Mouse (Mus musculus): ENCODE data around the gene U2af1l4.

Gene U2af1l4

DNA sequence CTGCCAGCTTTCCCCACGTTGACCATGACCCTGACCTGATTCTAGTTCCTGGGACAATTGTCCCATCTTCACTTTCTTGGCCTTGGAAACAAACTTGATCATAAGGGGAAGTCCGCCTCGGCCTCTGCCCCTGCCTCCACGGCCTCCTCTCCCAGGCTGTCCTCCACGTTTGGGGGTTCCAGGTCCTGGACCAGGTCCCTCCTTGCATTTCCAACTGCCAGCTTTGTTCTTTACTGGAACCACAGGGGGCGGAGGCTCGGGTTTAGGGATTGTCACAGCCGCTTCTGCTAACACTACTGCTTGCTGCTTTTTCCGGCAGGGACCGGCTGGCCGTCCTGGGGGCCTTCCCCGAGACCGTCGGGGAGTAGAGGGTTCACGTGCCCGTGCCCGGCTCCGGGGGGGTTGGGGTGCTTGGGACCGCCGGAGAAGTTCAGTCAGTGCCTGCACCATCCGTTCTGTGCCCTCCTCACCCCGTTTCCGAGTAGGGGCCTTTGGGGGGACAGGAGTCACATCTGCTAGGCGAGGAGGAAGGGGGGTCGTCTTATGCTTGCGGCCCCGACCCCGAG, 23.4 kb downstream of the U2af1l4 start:
- in situ Hi-C loops (cut with MseI, MboI) = no loop called here

DNA sequence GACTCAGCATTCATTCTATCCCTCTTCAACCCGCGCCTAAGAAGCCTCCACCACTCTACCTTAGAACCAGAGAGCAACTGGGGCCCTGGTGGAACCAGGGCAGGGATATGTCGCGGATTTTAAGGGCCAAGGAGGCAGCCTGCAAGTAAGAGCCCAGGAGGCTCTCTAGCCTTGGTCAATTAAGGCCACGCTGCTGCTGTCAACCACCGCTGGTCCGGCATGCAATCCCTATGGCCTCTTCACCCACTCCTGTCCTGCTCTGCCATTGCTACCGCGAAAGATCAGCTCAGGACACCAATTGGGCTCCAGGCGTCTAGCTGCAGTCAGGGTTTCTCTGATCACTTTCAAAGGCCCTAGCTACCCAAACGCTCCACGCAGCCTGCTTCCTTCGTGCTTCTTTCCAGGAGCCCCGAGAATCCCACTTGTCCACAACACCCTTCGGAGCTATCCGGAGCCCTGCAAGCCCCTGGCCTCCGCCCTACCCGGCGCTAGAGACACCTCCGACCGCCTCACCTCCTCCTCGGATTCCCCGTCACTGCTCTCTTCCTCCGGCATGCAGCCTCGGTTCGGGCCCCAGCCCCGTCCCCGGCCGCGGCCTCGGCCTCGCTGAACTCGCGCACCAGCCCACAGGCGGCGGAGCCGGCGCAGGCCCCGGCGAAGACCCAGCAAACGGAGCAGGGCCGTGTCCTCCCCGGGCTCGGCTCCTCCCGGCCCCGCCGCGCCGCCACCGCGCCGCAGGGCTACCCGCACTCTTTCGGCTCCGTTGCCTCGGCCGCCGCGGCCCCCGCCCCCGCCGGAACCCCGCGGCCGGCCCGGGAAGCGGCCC, 25.0 kb downstream of the U2af1l4 start:
- in situ Hi-C loops (cut with MseI, MboI) = no loop called here

DNA sequence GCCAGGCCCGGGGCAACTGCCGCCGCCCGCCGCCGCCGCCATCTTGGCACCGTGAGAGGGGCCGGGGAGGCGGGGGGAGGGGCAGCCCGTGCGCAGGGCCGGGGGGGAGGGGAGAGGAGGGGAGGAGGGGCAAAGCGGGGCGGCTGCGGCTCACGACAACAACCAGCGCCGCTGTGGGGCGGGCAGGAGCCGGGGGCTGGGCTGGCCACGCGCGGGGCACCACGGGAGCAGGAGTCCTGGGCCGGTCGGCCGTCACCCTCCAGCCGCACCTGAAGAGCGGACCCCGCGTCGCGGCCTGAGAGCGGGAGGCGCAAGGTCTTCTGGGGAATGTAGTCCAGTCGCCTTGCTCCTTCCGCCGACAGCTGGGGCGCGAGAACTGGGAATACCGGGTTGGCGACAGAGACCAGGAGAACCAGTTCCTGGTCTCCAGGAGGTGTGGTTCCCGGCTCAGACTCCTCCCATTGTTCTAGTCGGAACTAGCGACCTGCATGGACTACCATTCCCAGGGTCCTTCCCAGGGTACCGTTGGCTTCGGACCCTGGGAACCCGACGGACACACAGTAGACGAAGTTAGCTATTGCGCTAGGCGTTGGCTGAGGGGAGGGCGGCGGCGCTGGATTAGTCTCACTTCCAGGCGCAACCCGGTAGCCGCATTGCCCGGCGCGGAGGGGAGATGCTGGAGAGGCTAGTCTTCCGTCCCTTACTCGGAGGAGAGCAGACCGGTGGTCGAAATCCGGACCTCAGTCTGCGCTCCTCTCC, 25.8 kb downstream of the U2af1l4 start, which contains the start of gene Kmt2b:
Gene Kmt2b, minus strand, starts transcription at position 51 of the 759 bp plus-strand sequence.
- in situ Hi-C loops (cut with MseI, MboI) = no loop called here

GRCm38 (mm10) chr7:30589435-30590301, 26.6 kb downstream of the U2af1l4 start:
- in situ Hi-C loops (cut with MseI, MboI) = no loop called here

DNA sequence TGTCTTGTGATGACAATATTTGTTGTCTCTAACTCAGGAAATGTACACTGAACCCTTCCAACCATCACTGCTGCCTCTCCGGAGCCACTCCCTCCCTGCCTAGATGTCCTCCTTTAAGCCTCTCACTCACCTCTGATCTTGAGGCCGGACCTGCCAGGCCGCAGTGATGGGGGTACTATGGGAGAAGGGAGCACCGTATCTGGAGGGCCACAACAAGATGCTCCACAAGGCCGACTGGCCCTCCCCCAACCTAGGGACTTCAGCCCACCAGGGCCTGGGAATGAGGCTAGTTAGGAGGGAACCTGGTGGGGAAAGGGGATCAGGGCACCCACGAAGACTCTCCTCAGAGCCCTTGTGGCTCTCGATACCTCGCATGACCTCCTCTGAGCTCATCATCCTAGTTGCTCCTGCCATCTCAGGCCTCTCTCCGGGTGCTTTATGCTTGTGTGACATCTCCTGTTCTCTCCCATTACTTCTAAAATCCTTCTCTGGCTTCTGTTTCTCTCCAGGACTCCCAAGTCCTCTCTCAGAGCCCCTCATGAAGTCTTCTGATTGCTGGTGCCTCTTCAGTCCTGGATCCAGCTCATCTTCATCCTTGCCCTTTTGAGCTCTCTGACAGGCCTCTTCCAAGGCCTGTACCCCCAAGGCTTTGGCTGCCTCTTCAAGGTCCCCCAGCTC, 28.0 kb downstream of the U2af1l4 start:
- in situ Hi-C loops (cut with MseI, MboI) = no loop called here

DNA sequence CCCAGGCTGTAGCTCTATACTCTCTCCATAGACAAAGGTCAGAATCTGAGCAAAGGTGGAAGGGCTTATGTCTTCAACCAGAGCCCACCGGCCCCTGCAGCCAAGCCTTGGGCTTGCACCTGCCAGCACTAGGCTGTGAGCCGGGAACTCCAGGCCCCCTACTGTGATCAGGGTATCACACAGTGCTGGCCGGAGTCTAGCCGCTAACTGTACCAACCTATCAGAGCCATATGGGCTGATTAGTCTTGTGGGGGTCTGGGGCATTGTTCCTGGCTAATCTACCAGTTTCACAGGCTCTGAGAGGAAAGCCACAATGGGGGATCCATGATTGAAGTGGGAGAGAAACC, 28.5 kb downstream of the U2af1l4 start:
- in situ Hi-C loops (cut with MseI, MboI) = no loop called here

GRCm38 (mm10) chr7:30592772-30593423, 29.8 kb downstream of the U2af1l4 start:
- in situ Hi-C loops (cut with MseI, MboI) = no loop called here

DNA sequence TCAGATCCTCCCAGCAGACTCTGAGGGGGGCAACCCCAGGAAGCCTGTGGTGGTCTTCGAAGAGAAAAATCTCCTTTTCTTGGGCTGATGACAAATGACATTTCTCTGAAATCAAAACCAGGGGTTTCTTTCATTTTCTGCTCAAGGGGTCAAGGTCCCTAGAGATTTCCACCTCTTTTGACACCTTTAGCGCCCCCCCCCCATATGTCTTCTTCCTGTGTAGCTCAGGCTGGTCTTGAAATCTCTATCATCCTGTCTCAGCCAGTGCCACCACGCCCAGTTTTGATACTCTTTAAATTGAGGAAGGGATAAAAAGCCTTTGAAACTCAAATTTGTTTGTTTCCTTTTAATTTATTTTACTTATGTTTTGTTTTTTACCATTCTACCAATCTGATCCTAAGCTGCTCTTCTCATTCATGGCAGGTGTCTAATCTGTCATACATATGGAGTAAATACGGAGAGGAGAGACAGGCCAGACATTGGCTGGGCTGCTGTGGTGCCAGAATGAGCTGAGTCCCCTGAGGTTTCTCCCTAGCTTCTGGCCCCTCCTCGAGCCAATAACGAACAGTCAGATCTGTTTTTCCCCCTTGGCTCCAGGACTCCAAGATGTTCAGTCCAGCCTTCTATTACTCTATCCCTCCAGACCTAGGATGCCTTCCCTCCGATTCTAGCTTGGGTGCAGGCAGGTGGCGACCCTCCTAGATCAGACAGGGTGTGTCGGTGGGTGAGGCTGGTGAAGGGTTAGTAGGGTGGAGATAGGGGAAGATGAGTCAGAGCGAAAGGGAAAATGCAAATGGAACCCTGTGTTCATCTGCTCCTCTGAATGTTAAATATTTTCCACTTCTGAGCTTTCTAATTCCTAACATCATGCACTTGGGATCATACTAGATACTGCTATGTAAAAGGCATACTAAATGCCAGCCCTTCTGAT, 30.7 kb downstream of the U2af1l4 start:
- in situ Hi-C loops (cut with MseI, MboI) = no loop called here

- in situ Hi-C loops (cut with MseI, MboI) = no loop called here
Measured at GRCm38 (mm10) chr7:30594510-30595024, 31.5 kb downstream of the U2af1l4 start.

- in situ Hi-C loops (cut with MseI, MboI) = no loop called here
Measured at GRCm38 (mm10) chr7:30596093-30596492, 33.0 kb downstream of the U2af1l4 start.

- in situ Hi-C loops (cut with MseI, MboI) = no loop called here
Measured at GRCm38 (mm10) chr7:30596811-30597210, 33.7 kb downstream of the U2af1l4 start.

DNA sequence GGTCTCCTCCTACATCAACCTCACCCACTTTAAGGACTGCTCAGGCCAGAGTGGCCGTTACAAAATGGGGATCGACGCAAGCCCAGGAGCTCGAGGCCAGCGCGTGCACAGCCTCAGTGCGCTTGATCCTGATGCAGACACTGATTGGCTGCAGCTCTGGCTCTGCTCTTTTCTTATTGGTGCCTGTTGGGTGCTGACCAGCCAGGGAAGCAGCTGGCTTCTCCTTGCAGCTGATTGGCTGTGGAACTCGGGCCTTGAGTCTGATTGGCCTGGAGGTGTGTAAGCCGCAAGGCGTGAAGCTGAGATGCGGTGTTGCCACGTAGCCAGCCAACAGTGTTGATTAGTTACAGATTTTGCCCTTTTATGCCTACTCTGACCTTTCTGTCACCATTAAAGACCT, 35.7 kb downstream of the U2af1l4 start, which contains the start of gene Zbtb32:
Gene Zbtb32, minus strand, starts transcription at position 124 of the 400 bp plus-strand sequence.
- in situ Hi-C loops (cut with MseI, MboI) = no loop called here

- in situ Hi-C loops (cut with MseI, MboI) = no loop called here
Measured at GRCm38 (mm10) chr7:30599933-30600353, 36.8 kb downstream of the U2af1l4 start.

DNA sequence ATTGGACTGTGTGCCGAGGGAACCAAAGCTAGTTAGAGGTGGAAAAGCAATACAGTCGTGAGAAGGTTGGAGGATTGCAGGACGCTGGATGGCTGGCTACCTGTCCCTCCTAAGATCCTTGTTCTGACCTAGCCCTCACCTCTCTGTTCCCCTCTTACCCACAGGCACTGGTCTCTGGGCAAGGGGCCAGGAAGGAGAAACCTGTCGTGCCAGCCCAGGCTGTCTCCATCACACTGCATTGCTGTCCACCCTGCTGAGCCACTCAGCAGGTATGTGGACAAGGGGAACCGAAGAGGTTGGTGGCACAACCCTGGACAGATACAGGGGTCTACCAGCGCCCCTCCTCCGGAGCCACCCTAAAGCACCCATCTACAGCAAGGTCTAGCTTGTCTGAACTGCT, 37.5 kb downstream of the U2af1l4 start:
- in situ Hi-C loops (cut with MseI, MboI) = no loop called here

DNA sequence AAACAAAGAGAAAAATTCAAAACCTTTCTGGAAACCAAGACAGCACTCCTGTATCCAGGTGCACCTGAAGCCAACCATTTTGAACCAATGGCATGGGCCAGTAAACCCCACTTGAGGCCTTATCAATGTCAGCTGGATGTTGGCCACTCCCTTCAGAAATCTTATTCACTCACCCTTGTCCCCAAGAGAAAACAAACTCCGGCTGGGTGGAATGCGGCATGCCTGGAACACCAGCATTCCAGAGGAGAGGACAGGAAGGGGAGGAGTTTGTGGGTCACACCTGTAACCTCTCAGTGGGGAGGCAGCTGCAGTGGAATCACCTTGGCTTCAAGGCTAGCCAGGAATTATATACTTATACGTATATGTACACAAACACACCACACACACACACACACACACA, 39.5 kb downstream of the U2af1l4 start:
- in situ Hi-C loops (cut with MseI, MboI) = no loop called here

GRCm38 (mm10) chr7:30604424-30604823, 41.3 kb downstream of the U2af1l4 start:
- in situ Hi-C loops (cut with MseI, MboI) = no loop called here

DNA sequence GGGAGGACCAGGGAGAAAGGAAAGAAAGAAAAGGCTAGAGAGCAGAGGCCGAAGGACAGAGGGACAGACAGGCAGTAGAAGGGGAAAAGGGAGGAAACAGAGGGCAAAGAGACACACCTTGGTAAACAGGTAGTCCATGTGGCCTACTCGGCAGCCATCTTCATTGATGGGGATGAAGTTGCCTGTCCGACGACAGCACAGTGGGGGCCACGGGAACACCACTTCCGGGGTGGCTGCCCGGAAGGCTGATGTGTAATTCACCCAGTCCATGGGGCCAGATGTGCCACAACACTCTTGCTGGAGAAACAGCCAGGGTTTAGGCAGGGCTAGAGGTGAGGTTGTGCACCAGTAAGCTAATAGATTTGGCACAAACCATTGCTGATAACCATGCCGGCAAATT, 41.8 kb downstream of the U2af1l4 start:
- in situ Hi-C loops (cut with MseI, MboI) = no loop called here

- in situ Hi-C loops (cut with MseI, MboI) = no loop called here
Measured at GRCm38 (mm10) chr7:30607706-30608309, 44.7 kb downstream of the U2af1l4 start.

GRCm38 (mm10) chr7:30608476-30608875, 45.4 kb downstream of the U2af1l4 start:
- in situ Hi-C loops (cut with MseI, MboI) = no loop called here
